Mouse (Mus musculus): ENCODE measurements around the gene Rhobtb1.

Rhobtb1 gene

GRCm38 (mm10) chr10:69151045-69151444 lies at the start of gene Rhobtb1:
TSS of gene Rhobtb1 (plus strand) at chr10:69151434.
- no peak for DNase-seq (ENCODE audit: low spot score)

GRCm38 (mm10) chr10:69101988-69102387 lies 49.2 kb upstream of the Rhobtb1 start:
- no peak for DNase-seq (ENCODE audit: low spot score)

GRCm38 (mm10) chr10:69104143-69104882 lies 46.9 kb upstream of the Rhobtb1 start:
- no peak for DNase-seq (ENCODE audit: low spot score)

DNA sequence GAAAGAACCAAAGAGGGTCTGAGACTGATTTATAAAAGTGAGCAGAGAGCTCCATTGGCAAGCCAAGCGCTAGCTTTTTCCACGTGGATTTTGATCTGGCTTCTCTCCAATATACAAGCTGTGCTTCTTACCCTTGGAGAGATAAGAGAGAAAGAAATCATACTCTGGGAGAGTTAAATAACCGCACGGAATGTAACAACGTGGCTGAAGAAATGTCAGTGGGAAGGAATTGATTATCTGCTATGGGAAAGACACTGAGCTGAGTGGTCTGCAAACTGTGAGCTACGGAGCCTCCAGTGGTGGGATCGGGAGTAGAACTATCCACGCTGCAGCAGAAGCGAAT lies 46.4 kb upstream of the Rhobtb1 start:
- no peak for DNase-seq (ENCODE audit: low spot score)

GRCm38 (mm10) chr10:69106796-69107195 lies 44.4 kb upstream of the Rhobtb1 start:
- no peak for DNase-seq (ENCODE audit: low spot score)

- no peak for DNase-seq (ENCODE audit: low spot score)
Measured at GRCm38 (mm10) chr10:69107253-69107652, 44.0 kb upstream of the Rhobtb1 start.

DNA sequence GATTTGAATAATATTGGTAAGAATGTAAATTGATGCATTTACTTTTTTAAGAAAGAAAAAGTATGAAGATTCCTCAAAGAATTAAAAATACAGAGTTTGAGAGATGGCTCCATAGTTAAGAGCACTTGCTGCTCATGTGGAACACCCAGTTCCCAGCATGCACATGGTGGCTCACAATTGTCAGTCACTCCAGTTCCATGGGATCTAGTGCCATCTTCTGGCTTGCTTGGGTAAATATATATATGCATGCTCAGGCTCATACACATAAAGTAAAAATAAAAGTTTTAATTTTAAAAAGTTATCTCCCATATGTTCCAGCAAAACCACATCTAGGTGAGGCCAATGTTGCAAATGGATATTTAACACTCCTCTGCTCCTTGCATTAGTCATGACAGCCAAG lies 36.9 kb upstream of the Rhobtb1 start:
- DNase-seq (ENCODE audit: low spot score) = no peak

DNA sequence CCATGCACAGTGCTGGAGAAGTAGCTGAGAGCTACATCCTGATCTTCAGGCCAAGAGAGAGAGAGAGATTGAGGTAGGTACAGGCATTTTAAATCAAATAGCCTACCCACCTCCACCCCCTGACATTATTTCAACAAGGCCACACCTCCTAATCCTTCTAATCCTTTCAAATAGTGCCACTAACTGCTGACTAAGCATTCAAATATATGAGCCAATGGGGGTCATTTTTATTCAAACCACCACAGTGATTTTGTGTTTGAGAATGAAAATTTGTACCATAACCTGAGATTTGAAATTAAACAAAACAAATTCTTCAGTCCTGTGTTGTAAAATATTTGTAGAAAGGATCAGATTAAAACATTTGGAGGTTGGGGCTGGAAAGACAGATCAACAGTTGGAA lies 33.2 kb upstream of the Rhobtb1 start:
- DNase-seq (ENCODE audit: low spot score) = no peak

- DNase-seq (ENCODE audit: low spot score) = no peak
Measured at GRCm38 (mm10) chr10:69118893-69119292, 32.3 kb upstream of the Rhobtb1 start.

GRCm38 (mm10) chr10:69119456-69119855 lies 31.8 kb upstream of the Rhobtb1 start:
- no peak for DNase-seq (ENCODE audit: low spot score)

DNA sequence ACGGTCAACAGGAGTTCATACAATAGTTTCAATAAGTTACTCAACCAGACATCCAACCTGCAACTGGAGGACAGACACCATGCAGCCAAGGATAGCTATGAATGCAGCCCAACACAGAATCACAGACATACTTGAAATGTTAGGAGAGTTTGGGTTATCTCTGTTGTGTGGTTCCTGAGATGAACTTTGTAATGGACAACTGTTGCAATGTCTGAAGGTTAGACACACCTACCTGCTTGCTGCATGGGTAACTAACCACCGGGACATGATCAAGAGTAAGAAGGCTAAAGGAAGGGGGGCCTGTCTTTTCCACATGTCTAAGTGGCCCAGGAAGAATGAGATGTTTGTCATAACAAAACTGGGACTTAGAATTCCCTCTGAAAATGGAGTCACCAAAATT lies 24.7 kb upstream of the Rhobtb1 start:
- DNase-seq (ENCODE audit: low spot score) = no peak

DNA sequence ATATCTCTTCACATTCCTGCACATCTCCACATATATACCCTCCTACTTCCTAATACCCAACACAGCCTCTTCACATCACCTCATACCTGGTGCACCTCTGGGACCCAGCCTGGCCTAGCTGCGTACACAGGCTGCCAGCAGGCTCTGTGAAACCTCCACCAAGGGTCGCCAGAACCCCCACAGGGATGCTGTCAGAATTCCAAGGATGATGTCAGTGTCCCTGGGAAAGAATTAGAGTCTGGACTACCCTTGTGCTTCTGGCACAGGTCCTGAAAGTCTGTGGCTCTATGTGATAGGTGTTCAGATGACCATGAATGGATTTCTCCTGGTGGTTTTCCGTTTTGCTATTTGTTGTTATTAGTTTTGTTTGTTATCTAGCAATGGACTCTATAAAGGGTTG lies 22.7 kb upstream of the Rhobtb1 start:
- DNase-seq (ENCODE audit: low spot score) = no peak

DNA sequence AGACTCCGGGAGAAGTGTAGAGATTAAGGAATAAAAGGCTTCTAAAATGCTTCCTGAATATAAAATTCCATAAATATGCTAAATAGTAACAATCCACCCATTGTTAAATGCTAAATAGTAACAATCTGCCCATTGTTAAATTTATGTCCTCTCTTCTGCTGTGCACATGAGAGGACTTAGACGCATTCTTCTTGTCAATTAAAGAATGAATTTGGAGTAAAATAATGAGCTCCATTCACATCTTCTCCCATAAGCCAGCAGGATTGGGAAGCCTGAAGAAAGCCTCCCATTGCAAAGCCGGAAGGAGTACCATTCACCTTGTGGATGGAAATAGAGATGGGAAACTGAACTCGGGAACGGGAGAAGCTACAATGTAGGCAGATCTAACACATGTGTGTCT lies 20.6 kb upstream of the Rhobtb1 start:
- no peak for DNase-seq (ENCODE audit: low spot score)

DNA sequence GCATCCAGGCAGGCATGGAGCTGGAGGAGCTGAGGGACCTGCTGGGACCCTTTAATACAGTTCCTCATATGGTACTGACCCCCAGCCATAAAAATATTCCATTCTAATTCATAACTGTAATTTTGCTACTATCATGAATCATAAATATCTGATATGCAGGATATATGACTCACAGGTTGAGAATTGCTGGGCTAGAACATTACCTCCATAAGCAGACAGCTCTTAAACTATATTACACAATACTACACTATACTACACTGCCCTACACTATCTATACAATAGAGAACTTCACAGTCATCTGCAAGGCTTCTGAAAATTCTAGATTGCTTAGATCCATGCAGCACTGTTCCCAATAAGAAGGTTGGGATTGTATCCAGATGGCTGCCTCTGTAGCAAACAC lies 16.9 kb upstream of the Rhobtb1 start:
- DNase-seq (ENCODE audit: low spot score) = no peak

GRCm38 (mm10) chr10:69136241-69136828 lies 14.9 kb upstream of the Rhobtb1 start:
- DNase-seq (ENCODE audit: low spot score) = no peak

DNA sequence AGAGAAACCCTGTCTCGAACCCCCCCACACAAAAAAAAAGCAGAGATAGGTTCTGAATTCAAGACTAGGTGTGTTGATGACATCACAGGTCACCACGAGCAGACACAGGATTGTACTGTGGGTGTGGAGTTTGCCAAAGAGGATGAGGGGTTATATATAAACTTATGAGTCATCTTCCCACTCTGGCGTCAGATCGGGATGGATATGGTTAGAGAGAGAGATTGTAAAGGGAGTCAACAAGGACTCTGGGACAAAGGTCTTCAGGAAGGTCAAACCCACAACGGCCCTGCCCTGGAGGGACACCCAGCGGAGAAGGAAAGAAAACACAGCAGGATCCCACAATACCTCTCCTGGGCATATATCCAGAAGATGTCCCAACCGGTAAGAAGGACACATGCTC lies 2.0 kb upstream of the Rhobtb1 start:
- no peak for DNase-seq (ENCODE audit: low spot score)

DNA sequence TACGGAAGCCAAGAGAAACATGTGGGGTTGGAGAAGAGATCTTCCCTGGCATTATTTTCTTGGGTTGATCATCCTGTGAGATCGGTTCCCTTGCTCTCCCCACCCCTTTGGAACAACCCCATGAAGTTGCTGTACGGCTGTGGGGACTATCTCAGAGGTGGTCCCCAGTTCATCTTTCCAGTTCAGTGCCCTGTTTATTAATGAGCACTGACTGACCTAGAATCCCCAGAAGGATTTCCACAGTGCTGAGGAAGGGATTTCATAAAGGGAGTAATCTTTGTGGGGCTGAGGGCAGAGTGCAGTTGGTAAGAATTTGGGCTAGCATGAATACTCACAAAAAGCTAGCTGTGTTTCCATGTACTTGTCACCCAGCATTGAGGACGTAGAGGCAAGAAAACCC lies 1.7 kb downstream of the Rhobtb1 start:
- DNase-seq (ENCODE audit: low spot score) = no peak

GRCm38 (mm10) chr10:69155428-69156175 lies 4.4 kb downstream of the Rhobtb1 start:
- DNase-seq (ENCODE audit: low spot score) = no peak

GRCm38 (mm10) chr10:69156462-69156861 lies 5.2 kb downstream of the Rhobtb1 start:
- no peak for DNase-seq (ENCODE audit: low spot score)

GRCm38 (mm10) chr10:69157471-69157870 lies 6.2 kb downstream of the Rhobtb1 start:
- DNase-seq (ENCODE audit: low spot score) = no peak

DNA sequence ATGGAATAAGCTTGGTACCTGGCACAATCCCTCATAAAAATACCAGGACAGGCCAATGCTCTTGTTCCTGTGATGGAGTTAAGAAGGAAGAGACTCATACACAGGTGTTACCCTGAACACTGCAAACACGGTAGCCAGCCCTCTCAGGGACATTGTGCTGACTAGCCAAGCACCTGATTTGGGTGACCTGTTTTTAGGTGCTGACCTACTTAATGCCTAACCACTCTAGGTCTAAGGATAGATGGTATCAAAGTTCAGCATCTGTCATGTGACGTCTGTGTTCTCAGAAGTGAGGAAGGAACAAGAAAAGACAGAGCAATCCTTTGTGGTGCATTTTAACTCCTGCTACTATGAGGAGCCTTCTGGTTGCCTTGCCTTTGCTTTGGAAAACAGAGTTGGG lies 9.6 kb downstream of the Rhobtb1 start:
- no peak for DNase-seq (ENCODE audit: low spot score)

GRCm38 (mm10) chr10:69161503-69161902 lies 10.3 kb downstream of the Rhobtb1 start:
- no peak for DNase-seq (ENCODE audit: low spot score)

DNA sequence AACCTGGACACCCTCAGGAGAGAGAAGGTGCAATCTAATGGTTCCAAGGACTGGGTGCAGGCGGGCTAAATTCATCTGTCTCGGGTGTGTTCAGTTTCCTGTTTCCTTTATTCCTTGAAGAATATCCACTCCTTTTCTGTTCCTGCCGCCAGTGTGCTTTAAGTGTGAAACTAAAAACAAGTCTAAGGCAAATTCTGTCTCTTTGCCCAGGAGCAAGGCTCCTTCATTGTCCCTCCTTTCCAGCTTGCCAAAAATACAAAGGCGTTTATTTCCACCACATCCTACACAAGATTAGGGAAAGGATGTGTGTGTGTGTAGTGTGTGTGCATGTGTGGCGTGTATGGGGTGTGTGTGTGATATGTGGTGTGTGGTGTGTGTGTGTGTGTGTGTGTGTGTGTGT lies 11.3 kb downstream of the Rhobtb1 start:
- DNase-seq (ENCODE audit: low spot score) = no peak
